Mouse (Mus musculus): ENCODE measurements around the gene Selenok. TPM values are rescaled to one million over a fixed set of nuclear protein-coding genes. Genes with fewer than 3 reads are reported as not detected.

The Selenok gene
- polyA plus RNA-seq, 1 experiment from 2014 or later, result 245 TPM

- Histone ChIP-seq H3K36me3 (peaks cover 39% of the 10 kb centered on the region), H3K27ac (no peak overlapping the region), H3K4me3 (no peak overlapping the region), H3K4me1 (peaks cover 19% of the 10 kb centered on the region), H3K27me3 (ENCODE audit: low read depth, poor library complexity, severe bottlenecking) (no peaks in the 10 kb centered on the region), H3K9me3 (replicated peaks) (no peaks in the 10 kb centered on the region)
- no peak for DNase-seq (ENCODE audit: low spot score)
- 91% methylated on average over 3 of the region's 3 CpGs for WGBS
Measured at GRCm38 (mm10) chr14:29999475-29999811, 31.3 kb downstream of the Selenok start.

GRCm38 (mm10) chr14:30008733-30009575, 40.8 kb downstream of the Selenok start, which contains the start of the genes Il17rb and Chdh:
Gene Il17rb (minus strand): TSS chr14:30008896.
Gene Chdh (plus strand): TSS chr14:30009023.
- no peaks in the 10 kb centered on the region for H3K36me3 ChIP-seq
- WGBS, result 8% methylated on average over 54 of the region's 54 CpGs
- peak within 1 kb of the TSS; percentile 63; the same call in 1 of the 2 replicates for H3K27ac ChIP-seq
- peaks cover 25% of the 10 kb centered on the region for H3K4me1 ChIP-seq
- H3K27me3 ChIP-seq (ENCODE audit: low read depth, poor library complexity, severe bottlenecking), result peaks cover 41% of the 10 kb centered on the region
- DNase-seq (ENCODE audit: low spot score), result peak; percentile 68
- H3K4me3 ChIP-seq, result peak within 1 kb of the TSS; percentile 57
- H3K9me3 ChIP-seq (replicated peaks), result no peaks in the 10 kb centered on the region

- Histone ChIP-seq H3K4me3 (no peak overlapping the region), H3K4me1 (peaks cover 33% of the 10 kb centered on the region), H3K36me3 (no peaks in the 10 kb centered on the region), H3K27me3 (ENCODE audit: low read depth, poor library complexity, severe bottlenecking) (peaks cover 41% of the 10 kb centered on the region), H3K9me3 (replicated peaks) (no peaks in the 10 kb centered on the region), H3K27ac (no peak overlapping the region)
- DNase-seq (ENCODE audit: low spot score), result no peak
- WGBS, result 86% methylated on average over 10 of the region's 10 CpGs
Measured at GRCm38 (mm10) chr14:30009864-30010560, 41.9 kb downstream of the Selenok start.

GRCm38 (mm10) chr14:30011886-30012560, 43.9 kb downstream of the Selenok start:
- H3K36me3 ChIP-seq, result no peaks in the 10 kb centered on the region
- H3K4me3 ChIP-seq, result no peak overlapping the region
- WGBS, result 82% methylated on average over 10 of the region's 10 CpGs
- no peak for DNase-seq (ENCODE audit: low spot score)
- no peak overlapping the region for H3K27ac ChIP-seq
- peaks cover 41% of the 10 kb centered on the region for H3K27me3 ChIP-seq (ENCODE audit: low read depth, poor library complexity, severe bottlenecking)
- no peaks in the 10 kb centered on the region for H3K9me3 ChIP-seq (replicated peaks)
- peaks cover 34% of the 10 kb centered on the region for H3K4me1 ChIP-seq

- Histone ChIP-seq H3K4me3 (no peak overlapping the region), H3K27me3 (ENCODE audit: low read depth, poor library complexity, severe bottlenecking) (peaks cover 16% of the 10 kb centered on the region), H3K27ac (0 out of 2 replicates have a peak overlapping the region, but pooled peaks have one; percentile 11), H3K9me3 (replicated peaks) (no peaks in the 10 kb centered on the region), H3K4me1 (peaks cover 22% of the 10 kb centered on the region), H3K36me3 (no peaks in the 10 kb centered on the region)
- no peak for DNase-seq (ENCODE audit: low spot score)
- WGBS, result 63% methylated on average over 10 of the region's 10 CpGs
Measured at GRCm38 (mm10) chr14:30014487-30014886, 46.4 kb downstream of the Selenok start.

- 0 out of 2 replicates have a peak overlapping the region, but pooled peaks have one; percentile 11 for H3K27ac ChIP-seq
- H3K9me3 ChIP-seq (replicated peaks), result no peaks in the 10 kb centered on the region
- no peak for DNase-seq (ENCODE audit: low spot score)
- peaks cover 21% of the 10 kb centered on the region for H3K4me1 ChIP-seq
- WGBS, result 74% methylated on average over 1 of the region's 1 CpGs
- no peaks in the 10 kb centered on the region for H3K36me3 ChIP-seq
- peaks cover 11% of the 10 kb centered on the region for H3K27me3 ChIP-seq (ENCODE audit: low read depth, poor library complexity, severe bottlenecking)
- H3K4me3 ChIP-seq, result no peak overlapping the region
Measured at GRCm38 (mm10) chr14:30015008-30015407, 46.9 kb downstream of the Selenok start.

- no peaks in the 10 kb centered on the region for H3K9me3 ChIP-seq (replicated peaks)
- peaks cover 17% of the 10 kb centered on the region for H3K4me1 ChIP-seq
- 91% methylated on average over 5 of the region's 5 CpGs for WGBS
- H3K4me3 ChIP-seq, result no peak overlapping the region
- no peak overlapping the region for H3K27ac ChIP-seq
- no peaks in the 10 kb centered on the region for H3K36me3 ChIP-seq
- no peaks in the 10 kb centered on the region for H3K27me3 ChIP-seq (ENCODE audit: low read depth, poor library complexity, severe bottlenecking)
- no peak for DNase-seq (ENCODE audit: low spot score)
Measured at GRCm38 (mm10) chr14:30016666-30017065, 48.6 kb downstream of the Selenok start.

- DNase-seq (ENCODE audit: low spot score), result no peak
- 90% methylated on average over 8 of the region's 8 CpGs for WGBS
- Histone ChIP-seq H3K27me3 (ENCODE audit: low read depth, poor library complexity, severe bottlenecking) (no peaks in the 10 kb centered on the region), H3K9me3 (replicated peaks) (no peaks in the 10 kb centered on the region), H3K36me3 (no peaks in the 10 kb centered on the region), H3K4me3 (no peak overlapping the region), H3K27ac (no peak overlapping the region), H3K4me1 (peaks cover 9% of the 10 kb centered on the region; the same call in 1 of the 2 replicates)
Measured at GRCm38 (mm10) chr14:30017794-30018462, 49.8 kb downstream of the Selenok start.

GRCm38 (mm10) chr14:30018463-30018801, 50.3 kb downstream of the Selenok start:
- H3K4me3 ChIP-seq, result no peak overlapping the region
- no peak for DNase-seq (ENCODE audit: low spot score)
- WGBS, result 94% methylated on average over 4 of the region's 4 CpGs
- no peaks in the 10 kb centered on the region for H3K27me3 ChIP-seq (ENCODE audit: low read depth, poor library complexity, severe bottlenecking)
- H3K4me1 ChIP-seq, result peaks cover 9% of the 10 kb centered on the region; the same call in 1 of the 2 replicates
- no peak overlapping the region for H3K27ac ChIP-seq
- H3K9me3 ChIP-seq (replicated peaks), result no peaks in the 10 kb centered on the region
- no peaks in the 10 kb centered on the region for H3K36me3 ChIP-seq

GRCm38 (mm10) chr14:30018846-30019245, 50.7 kb downstream of the Selenok start:
- Histone ChIP-seq H3K27me3 (ENCODE audit: low read depth, poor library complexity, severe bottlenecking) (no peaks in the 10 kb centered on the region), H3K4me3 (no peak overlapping the region), H3K27ac (no peak overlapping the region), H3K9me3 (replicated peaks) (no peaks in the 10 kb centered on the region), H3K4me1 (peaks cover 9% of the 10 kb centered on the region; the same call in 1 of the 2 replicates), H3K36me3 (no peaks in the 10 kb centered on the region)
- 93% methylated on average over 6 of the region's 6 CpGs for WGBS
- no peak for DNase-seq (ENCODE audit: low spot score)

- no peaks in the 10 kb centered on the region for H3K27me3 ChIP-seq (ENCODE audit: low read depth, poor library complexity, severe bottlenecking)
- WGBS, result 91% methylated on average over 8 of the region's 8 CpGs
Measured at GRCm38 (mm10) chr14:30019375-30019774, 51.3 kb downstream of the Selenok start.

GRCm38 (mm10) chr14:30019792-30020575, 51.9 kb downstream of the Selenok start:
- Histone ChIP-seq H3K9me3 (replicated peaks) (no peaks in the 10 kb centered on the region), H3K27ac (0 out of 2 replicates have a peak overlapping the region, but pooled peaks have one; percentile 19), H3K4me3 (no peak overlapping the region), H3K4me1 (peaks cover under 1% of the 10 kb centered on the region; the same call in 1 of the 2 replicates), H3K36me3 (no peaks in the 10 kb centered on the region), H3K27me3 (ENCODE audit: low read depth, poor library complexity, severe bottlenecking) (no peaks in the 10 kb centered on the region)
- 47% methylated on average over 9 of the region's 9 CpGs for WGBS
- no peak for DNase-seq (ENCODE audit: low spot score)

More at GRCm38 (mm10) chr14:30019375-30019774, 51.3 kb downstream of the Selenok start:
- H3K4me1 ChIP-seq, result peaks cover 7% of the 10 kb centered on the region; the same call in 1 of the 2 replicates
- no peaks in the 10 kb centered on the region for H3K36me3 ChIP-seq
- no peak overlapping the region for H3K27ac ChIP-seq
- no peak overlapping the region for H3K4me3 ChIP-seq
- H3K9me3 ChIP-seq (replicated peaks), result no peaks in the 10 kb centered on the region
- DNase-seq (ENCODE audit: low spot score), result no peak

Measured in limb, embryonic 10.5 days (tissue).